ENCODE assay signal across 11 mouse cellular contexts in the genomic region with DNA sequence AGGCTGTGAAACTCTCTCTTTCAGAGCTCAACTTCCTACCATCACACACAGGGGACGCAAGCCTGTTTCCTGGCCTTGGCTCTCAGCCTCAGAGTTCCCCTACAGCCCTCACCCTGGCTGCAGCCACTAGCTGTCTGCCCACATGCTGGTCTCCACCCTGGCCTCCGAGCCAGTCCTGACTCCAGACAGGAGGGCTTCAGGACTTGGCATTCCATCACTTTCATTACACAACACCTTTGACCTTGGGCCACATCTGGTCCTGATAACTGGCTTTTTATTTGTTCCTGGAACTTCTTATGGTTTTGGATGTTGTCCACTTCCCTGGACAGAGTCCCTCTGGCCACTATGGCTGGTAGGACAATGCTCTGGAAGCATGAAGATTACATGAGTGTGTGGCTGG.
DNase-seq lines count a peak whose midpoint lies in the region.
"Had no signal": no experiment of that assay in that cellular context is flagged by ENCODE, and none has a peak within 500 bp of the region (broad histone marks: within the 10 kb centered on the region; RNA-seq: fewer than 3 reads in every experiment).

No protein-coding gene starts in this region.

- peak; percentile 5 for DNase-seq in lung, postnatal 10 days
- DNase-seq in lung, postnatal 36 days: no peak
- DNase-seq in forelimb bud, embryonic 11.5 days (ENCODE audit: low read depth, low spot score): peak; percentile 25
- DNase-seq in heart, postnatal 36 days: peak; percentile 18 to 21
- DNase-seq in kidney, adult 11 months: no peak
- no peak for DNase-seq in urinary bladder, adult 18-20 months (ENCODE audit: low spot score in 2 of 2)
- no peak for DNase-seq in thymus, postnatal 10 days (ENCODE audit: low spot score in 2 of 2)
- DNase-seq: cerebellum, postnatal 14 days; kidney, adult 2 months; layer of hippocampus, adult 9-11 months; lung, embryonic 14.5 days had no signal

- intact Hi-C loops in heart, postnatal 36 days (cut with DNase I): no loop called here

Comparison
In these comparisons a context has a peak if more than half of its experiments do, and no peak if none do; other contexts are left out.
1. DNase-seq: peak in lung, postnatal 10 days (single experiment), forelimb bud, embryonic 11.5 days (single experiment) and heart, postnatal 36 days (2 of 2); none in lung, postnatal 36 days (single experiment), kidney, adult 11 months (single experiment), urinary bladder, adult 18-20 months (0 of 2) and thymus, postnatal 10 days (0 of 2).